Mouse (Mus musculus) cerebellum, adult (tissue): ENCODE data around the gene Hmgcl.

ENCODE experiments used
- ATAC-seq: cut with Nextera tagmentation; 2 replicates; pipeline ENCODE4 v1.9.2; 2017; ENCODE audit warnings: mild to moderate bottlenecking, moderate library complexity, mixed read lengths; ENCODE audit not compliant: insufficient number of reproducible peaks, low FRiP score, low TSS enrichment

Gene Hmgcl

GRCm38 (mm10) chr4:135946278-135946658, at the start of gene Hmgcl:
Gene Hmgcl, plus strand, starts transcription at chr4:135946448.
- ATAC-seq, result peak; percentile 74; the same call in 1 of the 2 replicates

GRCm38 (mm10) chr4:135898380-135899049, 47.7 kb upstream of the Hmgcl start:
- ATAC-seq, result no peak

- ATAC-seq, result no peak
These were observed 47.2 kb upstream of the Hmgcl start for GRCm38 (mm10) chr4:135899050-135899448.

GRCm38 (mm10) chr4:135900008-135900407, 46.2 kb upstream of the Hmgcl start:
- no peak for ATAC-seq

- no peak for ATAC-seq
These were observed 43.5 kb upstream of the Hmgcl start for GRCm38 (mm10) chr4:135902606-135903242.

GRCm38 (mm10) chr4:135904810-135905209, 41.4 kb upstream of the Hmgcl start:
- no peak for ATAC-seq

GRCm38 (mm10) chr4:135906633-135907032, 39.6 kb upstream of the Hmgcl start:
- no peak for ATAC-seq

- ATAC-seq, result no peak
These were observed 36.8 kb upstream of the Hmgcl start for GRCm38 (mm10) chr4:135909326-135910066.

- no peak for ATAC-seq
These were observed 34.7 kb upstream of the Hmgcl start for GRCm38 (mm10) chr4:135911531-135911930.

GRCm38 (mm10) chr4:135912164-135912563, 34.1 kb upstream of the Hmgcl start:
- ATAC-seq, result no peak

- no peak for ATAC-seq
These were observed 33.4 kb upstream of the Hmgcl start for GRCm38 (mm10) chr4:135912835-135913234.

GRCm38 (mm10) chr4:135913433-135913832, 32.8 kb upstream of the Hmgcl start:
- ATAC-seq, result no peak

- ATAC-seq, result no peak
These were observed 27.5 kb upstream of the Hmgcl start for GRCm38 (mm10) chr4:135918635-135919279.

- ATAC-seq, result no peak
These were observed 27.0 kb upstream of the Hmgcl start for GRCm38 (mm10) chr4:135919280-135919639.

GRCm38 (mm10) chr4:135920304-135921241, 25.7 kb upstream of the Hmgcl start, which contains the start of gene Fuca1:
Gene Fuca1, plus strand, starts transcription at chr4:135920735.
- ATAC-seq, result peak; percentile 92

GRCm38 (mm10) chr4:135921257-135922120, 24.8 kb upstream of the Hmgcl start:
- no peak for ATAC-seq

- ATAC-seq, result no peak
These were observed 24.1 kb upstream of the Hmgcl start for GRCm38 (mm10) chr4:135922190-135922589.

- no peak for ATAC-seq
These were observed 21.8 kb upstream of the Hmgcl start for GRCm38 (mm10) chr4:135924418-135924817.

GRCm38 (mm10) chr4:135925341-135925740, 20.9 kb upstream of the Hmgcl start:
- no peak for ATAC-seq
